Mouse (Mus musculus): ENCODE results near the gene Slc29a2. TPM values are rescaled to one million over a fixed set of nuclear protein-coding genes. Genes with fewer than 3 reads are reported as not detected.

Slc29a2 gene
- total RNA-seq, 4 experiments from 2014 or later: 4.0 to 6.1 (median 4.3) TPM

Other genes with a start within 250 kb of the Slc29a2 start
- gene Rbm4, start 230.0 kb upstream of the Slc29a2 start, total RNA-seq (2022): 10 to 100 TPM; 32.2 to 39.3 (median 33.5) TPM
- gene Gm21992, start 212.2 kb upstream of the Slc29a2 start, total RNA-seq (2022): 10 to 100 TPM in 3 of 4 experiments, 1 to 10 TPM in 1; 8.7 to 14.3 (median 11.8) TPM
- 1 to 10 TPM; 5.5 to 7.2 (median 6.5) TPM for gene Rbm14, start 212.2 kb upstream of the Slc29a2 start, total RNA-seq (2022)
- gene Ccs, start 184.5 kb upstream of the Slc29a2 start, total RNA-seq (2022): 10 to 100 TPM; 18.0 to 27.4 (median 22.5) TPM
- gene Ccdc87, start 184.5 kb upstream of the Slc29a2 start, total RNA-seq (2022): not detected
- 10 to 100 TPM; 26.2 to 36.7 (median 31.9) TPM for gene Ctsf, start 168.7 kb upstream of the Slc29a2 start, total RNA-seq (2022)
- over 10,000 TPM in 2 of 4 experiments, 1,000 to 10,000 TPM in 2; 9,112 to 10,193 (median 10,010) TPM for gene Actn3, start 146.0 kb upstream of the Slc29a2 start, total RNA-seq (2022)
- 1 to 10 TPM; 1.8 to 3.6 (median 2.6) TPM for gene Zdhhc24, start 145.2 kb upstream of the Slc29a2 start, total RNA-seq (2022)
- 1 to 10 TPM; 1.1 to 3.3 (median 1.2) TPM for gene Bbs1, start 117.2 kb upstream of the Slc29a2 start, total RNA-seq (2022)
- gene Dpp3, start 95.6 kb upstream of the Slc29a2 start, total RNA-seq (2022): 10 to 100 TPM; 12.5 to 14.3 (median 13.1) TPM
- gene Peli3, start 80.7 kb upstream of the Slc29a2 start, total RNA-seq (2022): 1 to 10 TPM; 2.7 to 3.8 (median 3.3) TPM
- 10 to 100 TPM; 56.3 to 63.7 (median 60.7) TPM for gene Mrpl11, start 61.7 kb upstream of the Slc29a2 start, total RNA-seq (2022)
- gene Npas4, start 33.5 kb upstream of the Slc29a2 start, total RNA-seq (2022): under 1 TPM in 1 of 4 experiments, not detected in 3; 0.11 TPM
- gene B4gat1, start 15.0 kb downstream of the Slc29a2 start, total RNA-seq (2022): 10 to 100 TPM; 16.0 to 23.1 (median 19.5) TPM
- 1 to 10 TPM in 3 of 4 experiments, under 1 TPM in 1; 0.61 to 1.7 (median 1.4) TPM for gene AC124502.3, start 15.0 kb downstream of the Slc29a2 start, total RNA-seq (2022)
- gene Brms1, start 17.5 kb downstream of the Slc29a2 start, total RNA-seq (2022): 10 to 100 TPM; 14.8 to 17.6 (median 16.4) TPM
- gene Rin1, start 26.6 kb downstream of the Slc29a2 start, total RNA-seq (2022): 1 to 10 TPM in 1 of 4 experiments, under 1 TPM in 3; 0.47 to 1.0 (median 0.75) TPM
- gene Cd248, start 44.2 kb downstream of the Slc29a2 start, total RNA-seq (2022): 1 to 10 TPM; 5.2 to 8.9 (median 7.0) TPM
- under 1 TPM in 1 of 4 experiments, not detected in 3; 0.12 TPM for gene Tmem151a, start 61.7 kb downstream of the Slc29a2 start, total RNA-seq (2022)
- 10 to 100 TPM; 37.4 to 44.7 (median 39.8) TPM for gene Yif1a, start 64.7 kb downstream of the Slc29a2 start, total RNA-seq (2022)
- gene Cnih2, start 74.7 kb downstream of the Slc29a2 start, total RNA-seq (2022): not detected
- 100 to 1,000 TPM; 124 to 137 (median 131) TPM for gene Rab1b, start 83.2 kb downstream of the Slc29a2 start, total RNA-seq (2022)
- 10 to 100 TPM; 60.6 to 68.9 (median 64.0) TPM for gene Klc2, start 94.7 kb downstream of the Slc29a2 start, total RNA-seq (2022)
- 1 to 10 TPM; 4.5 to 6.6 (median 5.4) TPM for gene Pacs1, start 249.3 kb downstream of the Slc29a2 start, total RNA-seq (2022)